Mouse (Mus musculus) C2C12 (cell line): ENCODE data around the gene Igdcc3. TPM values are rescaled to one million over a fixed set of nuclear protein-coding genes. Genes with fewer than 3 reads are reported as not detected.

Experiments
- H3K27me3 ChIP-seq: one replicate; pipeline ENCODE4 v1.6.1; 2011; ENCODE audit not compliant: control insufficient read depth, insufficient read depth, insufficient read length
- H3K36me3 ChIP-seq: one replicate; pipeline ENCODE4 v1.6.1; 2011; ENCODE audit not compliant: control insufficient read depth, insufficient read depth
- H3K4me3 ChIP-seq: one replicate; pipeline ENCODE4 v1.5.1; 2011; ENCODE audit warnings: mild to moderate bottlenecking, control low read depth; ENCODE audit not compliant: poor library complexity, insufficient read depth, severe bottlenecking
- H3K79me2 ChIP-seq: one replicate; pipeline ENCODE4 v1.6.1; 2011; ENCODE audit not compliant: control insufficient read depth, insufficient read depth
- H3K79me3 ChIP-seq: one replicate; pipeline ENCODE4 v1.6.1; 2011; ENCODE audit warnings: low read depth, control low read depth
- H3ac ChIP-seq: one replicate; pipeline ENCODE3; 2011; ENCODE audit warnings: low read depth; ENCODE audit not compliant: control insufficient read depth, insufficient read length
- CEBPB ChIP-seq: IDR thresholded peaks from one replicate; pipeline ENCODE4 v1.6.1; 2011; ENCODE audit warnings: low read depth, mild to moderate bottlenecking, control low read depth, moderate library complexity
- CTCF ChIP-seq: IDR thresholded peaks from one replicate; pipeline ENCODE4 v1.5.1; 2011; ENCODE audit not compliant: control insufficient read depth, insufficient read depth, insufficient read length
- FOSL1 ChIP-seq: IDR thresholded peaks from one replicate; pipeline ENCODE4 v1.8.0; 2011; ENCODE audit warnings: mild to moderate bottlenecking, low read length; ENCODE audit not compliant: poor library complexity, insufficient read depth, severe bottlenecking
- MAX ChIP-seq: IDR thresholded peaks from one replicate; pipeline ENCODE4 v1.6.1; 2011; ENCODE audit warnings: mild to moderate bottlenecking, control low read depth
- MYOD1 ChIP-seq: IDR thresholded peaks from one replicate; pipeline ENCODE4 v1.6.1; 2011; ENCODE audit warnings: low read depth; ENCODE audit not compliant: control insufficient read depth, insufficient read length
- MYOG ChIP-seq: IDR thresholded peaks from one replicate; pipeline ENCODE4 v1.6.1; 2011; ENCODE audit not compliant: control insufficient read depth, insufficient read length; ENCODE audit errors: extremely low read depth
- USF1 ChIP-seq: IDR thresholded peaks from one replicate; pipeline ENCODE4 v1.6.1; 2011; ENCODE audit warnings: low read depth, mild to moderate bottlenecking, control low read depth, moderate library complexity
- polyA plus RNA-seq: library from polyadenylated mRNA; unstranded; fragments of >200 nt; fragmentation: generic; extraction: Trizol; gene quantifications from one replicate; pipeline ENCODE4 v1.2.1, GENCODE M21; 2012; ENCODE audit warnings: missing spikeins

Igdcc3 gene
- polyA plus RNA-seq, 1 experiment, result not detected

DNA sequence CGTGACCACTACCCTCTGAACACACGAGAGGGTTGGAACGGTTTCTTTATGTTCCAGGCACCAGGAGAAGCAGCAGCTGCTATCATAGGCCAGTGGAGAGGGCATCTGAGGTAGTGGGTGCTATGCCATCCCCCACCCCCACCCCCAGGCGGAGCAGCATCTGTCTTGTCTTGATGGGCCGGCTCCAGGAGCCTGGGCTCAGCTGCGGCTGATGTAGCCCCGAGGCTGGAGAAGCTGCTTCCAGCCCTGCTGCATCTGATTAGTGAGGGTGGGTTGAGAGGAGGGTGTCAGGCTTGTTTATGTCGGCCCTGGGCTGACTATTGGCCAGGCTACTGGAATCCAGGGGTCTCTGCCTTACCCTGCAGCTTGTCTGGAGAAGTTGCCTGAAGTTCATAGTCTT lies 90.3 kb downstream of the Igdcc3 start:
- no peaks in the 10 kb centered on the region for H3K27me3 ChIP-seq
- no peak overlapping the region for H3K4me3 ChIP-seq
- no peaks in the 10 kb centered on the region for H3K79me3 ChIP-seq
- no peak for TF ChIP-seq MYOG
- no peak for TF ChIP-seq CTCF
- no peak for TF ChIP-seq USF1
- no peak for TF ChIP-seq CEBPB
- no peak for TF ChIP-seq MYOD1
- no peak for TF ChIP-seq MAX
- TF ChIP-seq FOSL1, result no peak
- H3K36me3 ChIP-seq, result no peaks in the 10 kb centered on the region
- no peak overlapping the region for H3ac ChIP-seq
- no peaks in the 10 kb centered on the region for H3K79me2 ChIP-seq

DNA sequence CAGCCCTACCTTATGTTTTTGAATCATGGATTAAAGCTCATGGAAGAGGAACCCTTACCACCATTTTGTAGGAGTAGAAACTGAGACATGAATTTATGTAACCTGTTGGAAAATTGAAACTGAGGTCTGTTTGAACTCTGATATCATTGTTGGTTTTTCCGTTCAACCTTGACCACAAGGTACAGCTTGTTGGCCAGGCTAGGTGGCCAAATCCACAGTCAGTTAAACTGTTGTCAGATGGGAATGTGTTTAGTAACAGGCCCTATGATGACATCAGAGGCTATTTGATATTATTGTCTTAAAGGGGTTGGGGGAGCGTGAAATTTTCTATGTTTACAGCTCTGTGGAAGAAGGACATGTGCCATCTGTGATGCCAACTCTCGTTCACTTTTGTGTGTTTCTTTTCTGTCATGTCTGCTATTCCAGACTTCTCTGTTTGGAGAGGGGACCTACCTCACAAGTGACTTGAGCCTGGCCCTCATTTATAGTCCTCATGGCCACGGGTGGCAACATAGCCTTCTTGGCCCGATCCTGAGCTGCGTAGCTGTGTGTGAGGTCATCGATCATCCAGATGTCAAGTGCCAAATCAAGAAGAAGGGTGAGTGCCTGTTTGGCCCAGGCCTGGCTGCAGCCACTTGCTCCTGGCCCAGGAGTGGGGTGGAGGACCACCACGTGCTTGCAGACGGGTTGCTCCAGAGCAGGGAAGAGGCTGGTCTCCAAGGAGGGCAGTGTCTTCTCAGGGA lies 92.4 kb downstream of the Igdcc3 start:
- H3ac ChIP-seq, result no peak overlapping the region
- no peak for TF ChIP-seq CTCF
- no peak for TF ChIP-seq MAX
- TF ChIP-seq FOSL1, result no peak
- TF ChIP-seq CEBPB, result no peak
- no peak for TF ChIP-seq MYOD1
- no peak for TF ChIP-seq MYOG
- H3K36me3 ChIP-seq, result no peaks in the 10 kb centered on the region
- H3K79me3 ChIP-seq, result no peaks in the 10 kb centered on the region
- H3K4me3 ChIP-seq, result no peak overlapping the region
- no peaks in the 10 kb centered on the region for H3K27me3 ChIP-seq
- no peaks in the 10 kb centered on the region for H3K79me2 ChIP-seq

DNA sequence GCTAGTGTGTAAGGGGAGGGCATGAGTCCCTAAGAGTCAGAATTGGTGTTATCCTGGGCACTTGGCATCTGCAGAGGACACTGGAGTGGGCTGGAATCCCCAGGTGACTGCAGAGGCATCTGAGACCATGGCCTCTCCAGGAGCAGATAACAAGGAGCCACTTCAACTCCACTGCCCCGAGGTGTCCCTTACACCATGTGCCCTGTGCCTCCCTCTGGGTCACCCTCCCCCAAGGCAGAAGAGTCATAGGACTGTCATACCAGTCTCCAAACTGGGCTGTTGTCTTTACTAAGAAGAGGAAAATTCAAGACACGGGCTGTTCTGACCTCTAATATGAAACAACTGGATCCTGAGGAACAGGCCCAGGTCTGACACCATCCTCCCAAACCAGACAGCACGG lies 93.7 kb downstream of the Igdcc3 start:
- no peaks in the 10 kb centered on the region for H3K27me3 ChIP-seq
- H3K79me2 ChIP-seq, result no peaks in the 10 kb centered on the region
- no peak for TF ChIP-seq CEBPB
- no peak for TF ChIP-seq MAX
- no peak for TF ChIP-seq MYOG
- TF ChIP-seq USF1, result no peak
- TF ChIP-seq CTCF, result no peak
- TF ChIP-seq FOSL1, result no peak
- TF ChIP-seq MYOD1, result no peak
- no peaks in the 10 kb centered on the region for H3K79me3 ChIP-seq
- H3K4me3 ChIP-seq, result no peak overlapping the region
- no peaks in the 10 kb centered on the region for H3K36me3 ChIP-seq
- H3ac ChIP-seq, result no peak overlapping the region

Other genes starting within 250 kb of the Igdcc3 start
- not detected for gene Slc24a1, start 189.6 kb upstream of the Igdcc3 start, polyA plus RNA-seq
- gene Ints14, start 180.3 kb upstream of the Igdcc3 start, polyA plus RNA-seq, result 20.5 TPM
- 22.9 TPM for gene Hacd3, start 119.5 kb upstream of the Igdcc3 start, polyA plus RNA-seq
- 15.5 TPM for gene Dpp8, start 108.8 kb upstream of the Igdcc3 start, polyA plus RNA-seq
- gene Igdcc4, start 39.7 kb upstream of the Igdcc3 start, polyA plus RNA-seq, result 0.76 TPM
- 2.1 TPM for gene Parp16, start 54.2 kb downstream of the Igdcc3 start, polyA plus RNA-seq
- 0.01 TPM for gene Cilp, start 124.0 kb downstream of the Igdcc3 start, polyA plus RNA-seq
- gene Clpx, start 153.1 kb downstream of the Igdcc3 start, polyA plus RNA-seq, result 9.3 TPM
- 9.7 TPM for gene Pdcd7, start 204.9 kb downstream of the Igdcc3 start, polyA plus RNA-seq
- gene Ubap1l, start 219.9 kb downstream of the Igdcc3 start, polyA plus RNA-seq, result 0.21 TPM